Mouse (Mus musculus) heart, postnatal 4 days (tissue): ENCODE measurements around the gene Tcam1. TPM values are rescaled to one million over a fixed set of nuclear protein-coding genes. Genes with fewer than 3 reads are reported as not detected.

Experiments used
- DNase-seq: peaks from one replicate; pipeline ENCODE4 v3.0.0; 2021
- total RNA-seq, 2 experiments: library from RNA; stranded (reverse); gene quantifications; 2 replicates each; pipeline ENCODE4 v1.2.3; 2021

Gene Tcam1
- total RNA-seq, 2 experiments from 2014 or later, result not detected

DNA sequence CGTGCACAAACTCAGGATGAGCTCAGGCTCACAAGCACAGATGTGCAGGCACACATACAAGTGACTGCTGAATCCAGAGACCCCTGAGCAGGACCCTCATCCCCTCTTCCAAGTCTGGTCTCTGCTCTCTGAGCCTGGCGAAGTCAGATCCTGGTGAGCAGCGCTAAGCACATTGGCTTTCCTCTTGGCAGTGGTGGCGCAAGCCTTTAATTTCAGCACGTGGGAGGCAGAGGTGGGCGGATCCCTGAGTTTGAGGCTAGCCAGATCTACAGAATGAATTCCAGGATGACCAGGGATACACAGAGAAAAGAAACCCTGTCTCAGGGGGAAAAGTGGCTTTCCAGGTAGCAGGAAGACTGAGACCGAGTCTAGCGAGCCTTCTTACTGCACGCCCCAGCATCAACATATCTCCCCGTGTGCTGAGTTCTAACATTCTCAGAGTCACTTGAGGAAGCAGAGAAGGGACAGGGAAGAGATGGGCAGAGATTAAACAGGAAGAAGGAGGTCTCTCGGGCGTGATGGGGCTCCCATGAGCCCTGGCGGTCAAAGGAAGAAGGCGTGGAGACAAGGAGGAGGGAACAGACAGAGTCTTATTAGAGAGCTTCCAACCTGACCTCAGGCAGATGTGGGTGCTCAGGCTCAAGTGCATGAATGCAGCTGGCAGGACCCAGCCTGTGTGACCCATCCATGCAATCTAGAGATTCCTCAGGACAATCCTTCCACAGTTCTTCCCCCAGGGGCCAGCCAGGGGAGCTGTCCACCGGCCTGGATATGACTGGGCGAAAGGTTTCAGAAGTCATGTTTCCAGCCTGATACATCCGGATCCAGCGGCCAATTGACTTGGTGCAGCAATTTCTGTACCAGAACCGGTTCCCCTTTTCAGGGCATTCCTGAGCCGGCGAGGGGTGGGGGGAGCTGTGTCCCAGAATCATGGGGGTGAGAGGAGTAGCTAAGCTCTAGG is 42.2 kb downstream of the Tcam1 start:
- DNase-seq, result no peak

DNA sequence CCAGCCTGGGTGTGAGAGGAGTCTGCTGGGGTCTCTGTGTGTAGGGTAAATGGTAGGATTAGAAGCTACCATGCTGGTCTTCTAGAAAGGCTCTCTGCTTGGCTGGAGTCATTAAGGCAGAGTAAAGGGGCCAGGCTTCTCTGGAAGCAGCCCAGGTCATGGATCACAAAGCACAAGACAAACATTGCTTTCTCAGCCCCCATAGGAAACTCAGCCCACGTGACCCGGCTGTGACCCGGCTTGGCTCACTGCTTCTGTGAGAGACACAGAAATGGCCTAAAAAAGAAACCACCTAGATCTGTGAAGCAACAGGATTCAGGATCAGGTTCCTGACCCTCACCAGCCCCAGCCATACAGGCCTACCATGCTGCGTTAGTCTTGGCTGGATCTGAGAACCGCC is 48.4 kb downstream of the Tcam1 start:
- DNase-seq, result no peak

DNA sequence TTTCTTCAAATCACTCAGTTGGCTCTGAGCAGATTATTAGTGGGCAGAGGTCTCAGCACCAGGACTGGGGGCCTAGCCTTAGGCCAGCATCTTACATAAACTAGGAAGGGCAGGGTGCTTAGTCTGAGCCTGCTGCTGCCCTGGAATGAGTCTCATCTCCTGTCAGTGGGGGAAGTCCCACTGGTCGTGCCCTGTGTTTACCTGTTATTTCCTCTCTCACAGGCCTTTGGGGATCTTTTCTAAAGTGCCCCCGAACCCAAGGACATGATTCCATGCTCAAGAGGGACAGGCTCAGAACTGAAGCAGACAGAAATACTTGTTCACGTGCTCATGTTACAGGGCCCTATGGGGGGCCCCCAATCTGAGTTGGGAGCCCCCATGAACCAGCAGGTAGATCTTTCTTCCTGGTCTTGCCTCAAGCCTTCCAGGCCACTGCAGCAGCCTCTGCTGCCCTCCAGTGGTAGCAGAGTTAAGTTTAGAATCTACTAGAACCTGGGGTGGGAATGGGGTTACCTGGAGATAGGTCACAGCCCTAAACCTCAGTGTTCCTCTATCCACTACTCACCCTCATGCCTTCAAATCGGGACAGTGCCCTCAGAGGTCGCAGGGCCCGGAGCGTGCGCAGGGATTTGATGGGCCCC is 49.2 kb downstream of the Tcam1 start:
- DNase-seq, result peak; percentile 80

DNA sequence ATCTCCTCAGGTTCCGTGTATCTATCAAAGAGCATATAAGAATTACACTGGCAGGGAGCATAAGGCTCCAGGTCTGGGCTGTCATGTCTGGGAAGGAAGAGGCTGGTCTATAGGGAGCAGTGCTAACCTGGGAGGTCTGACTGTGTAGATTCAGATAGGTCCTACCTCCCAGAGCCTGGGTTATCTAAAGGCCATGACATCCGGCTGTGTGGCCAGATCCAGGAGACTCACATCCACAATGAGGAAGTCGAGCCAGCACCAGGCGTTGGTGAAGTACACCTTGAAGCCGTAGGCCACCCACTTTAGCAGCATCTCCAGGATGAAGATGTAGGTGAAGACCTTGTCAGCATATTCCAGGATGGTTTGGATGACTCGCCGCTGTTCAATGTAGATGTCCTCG is 50.0 kb downstream of the Tcam1 start:
- DNase-seq, result no peak

DNA sequence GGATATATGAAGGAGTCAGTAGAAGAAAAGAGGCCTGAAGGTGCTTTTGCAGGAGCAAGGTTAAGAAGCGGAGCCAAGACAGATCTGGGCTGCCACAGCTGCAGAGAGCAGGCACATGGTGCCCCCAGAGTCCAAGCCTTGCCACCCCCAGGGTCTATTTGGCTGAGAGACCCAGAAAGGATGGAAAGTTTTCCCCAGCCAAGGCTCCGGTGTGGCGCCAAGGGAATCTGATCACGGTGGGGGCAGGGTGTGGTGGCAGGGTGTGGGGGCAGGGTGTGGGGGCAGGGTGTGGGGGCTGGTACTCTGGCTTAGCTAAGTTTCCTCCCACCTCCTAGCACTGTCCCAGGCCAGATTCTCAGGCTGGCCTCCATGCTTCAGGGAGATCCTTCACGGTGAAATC is 52.0 kb downstream of the Tcam1 start:
- DNase-seq, result peak; percentile 25

DNA sequence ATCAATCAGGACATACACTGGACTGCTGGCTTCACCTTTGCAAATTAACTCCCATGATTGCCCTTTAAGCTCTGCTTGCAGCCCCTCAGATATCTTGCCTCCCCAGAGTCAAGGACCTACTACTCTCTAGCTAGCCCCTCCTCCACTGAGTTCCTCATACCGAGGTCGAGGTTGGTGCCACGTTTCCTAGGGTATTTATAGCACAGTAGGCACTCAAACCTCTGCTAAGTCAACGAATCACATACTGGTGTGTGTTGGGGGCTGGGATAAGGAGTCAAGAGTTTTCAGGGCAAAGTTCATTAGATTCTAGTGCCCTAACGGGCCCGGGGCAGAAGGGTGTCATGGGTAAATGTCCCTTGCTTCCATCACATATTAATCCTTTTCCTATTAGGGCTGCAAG is 52.7 kb downstream of the Tcam1 start:
- DNase-seq, result peak; percentile 30

DNA sequence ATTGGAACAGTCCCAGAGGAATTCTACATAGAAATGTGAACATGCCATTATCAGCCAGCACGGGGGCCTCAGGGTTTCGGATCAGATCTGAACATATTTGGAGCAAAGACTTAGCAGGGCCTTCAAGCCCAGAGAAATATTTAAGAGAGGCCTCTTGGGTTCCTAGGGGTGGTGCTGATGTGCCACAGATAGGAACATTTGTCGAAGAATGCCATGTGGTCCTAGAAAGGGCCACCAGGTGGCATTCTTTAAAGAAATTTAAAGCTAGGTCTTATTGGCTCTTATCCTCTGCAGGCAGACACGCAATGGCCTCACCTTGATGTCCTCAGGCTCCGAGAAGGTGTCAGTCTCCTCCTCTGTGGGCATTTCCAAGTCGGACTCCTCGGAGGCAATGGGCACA is 53.2 kb downstream of the Tcam1 start:
- DNase-seq, result peak; percentile 55

DNA sequence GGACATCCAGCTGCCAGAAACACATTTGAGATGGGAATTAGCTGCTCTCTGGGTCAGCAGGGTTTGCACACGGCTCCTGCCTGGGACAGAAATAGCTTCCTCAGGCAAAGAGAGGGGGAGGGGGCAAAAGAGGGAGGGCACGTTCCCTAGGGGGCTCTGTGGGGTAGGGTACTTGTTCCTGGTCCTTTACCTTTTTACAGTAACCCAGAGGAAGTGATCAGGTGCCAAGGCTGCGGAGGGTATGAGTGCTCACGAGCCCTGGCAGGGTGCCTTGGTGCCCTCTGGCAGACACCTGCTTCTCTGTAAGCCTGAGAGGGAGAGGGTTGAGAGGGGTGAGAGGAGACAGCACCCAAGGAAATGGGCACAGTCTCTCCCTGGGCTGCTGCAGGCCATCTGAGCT is 56.0 kb downstream of the Tcam1 start:
- peak; percentile 55 for DNase-seq

DNA sequence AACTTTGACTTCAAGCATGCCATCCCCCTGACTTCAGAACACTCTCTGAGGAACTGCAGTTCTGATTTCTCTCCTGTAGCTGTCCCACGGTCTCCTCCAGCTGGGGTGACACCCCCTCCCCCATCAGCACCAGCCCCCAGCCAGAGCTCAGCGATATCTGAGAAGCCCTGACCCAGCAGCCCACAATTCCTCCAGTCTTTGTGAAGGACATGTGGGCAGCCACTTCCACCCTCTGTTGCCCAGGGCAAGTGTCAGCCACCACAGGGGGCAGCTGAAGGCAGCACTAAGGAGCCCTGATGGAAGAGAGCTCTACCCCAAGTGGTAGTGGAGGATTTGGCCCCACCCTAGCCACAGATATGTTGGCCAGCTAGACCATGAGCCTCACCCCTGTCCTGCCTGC is 57.6 kb downstream of the Tcam1 start:
- no peak for DNase-seq

DNA sequence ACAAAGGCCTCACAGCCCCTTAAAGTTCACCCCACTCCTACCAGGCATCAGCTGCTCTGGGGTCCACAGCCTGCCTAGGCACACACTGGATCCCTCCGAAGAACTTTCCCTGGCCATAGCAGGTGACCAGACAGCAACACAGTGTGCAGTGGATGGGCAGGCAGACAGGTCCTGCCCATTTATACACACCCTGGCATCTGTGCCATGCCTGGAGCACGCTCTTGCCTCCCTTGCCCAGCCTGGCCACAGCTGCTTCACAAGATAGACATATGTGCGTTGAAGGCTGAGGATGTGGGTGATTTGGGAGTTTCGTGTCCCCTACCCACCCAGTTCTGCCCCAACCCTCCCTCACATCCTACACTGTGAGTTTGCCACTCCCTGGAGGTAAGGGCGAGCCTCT is 61.6 kb downstream of the Tcam1 start:
- DNase-seq, result no peak

Other genes with a start within 250 kb of the Tcam1 start
- gene Dcaf7, start 239.8 kb upstream of the Tcam1 start, total RNA-seq, result 10 to 100 TPM; 60.9 to 66.5 TPM
- gene Taco1, start 210.6 kb upstream of the Tcam1 start, total RNA-seq, result 10 to 100 TPM; 41.1 to 41.5 TPM
- 10 to 100 TPM; 55.6 to 55.8 TPM for gene Map3k3, start 192.1 kb upstream of the Tcam1 start, total RNA-seq
- gene Gm10840, start 115.8 kb upstream of the Tcam1 start, total RNA-seq, result not detected
- 10 to 100 TPM; 21.6 to 21.8 TPM for gene Limd2, start 115.8 kb upstream of the Tcam1 start, total RNA-seq
- gene Strada, start 74.5 kb upstream of the Tcam1 start, total RNA-seq, result 10 to 100 TPM; 12.5 to 13.4 TPM
- gene Ccdc47, start 60.3 kb upstream of the Tcam1 start, total RNA-seq, result 10 to 100 TPM; 75.3 to 77.2 TPM
- gene Ddx42, start 59.7 kb upstream of the Tcam1 start, total RNA-seq, result 10 to 100 TPM; 42.8 to 44.2 TPM
- 10 to 100 TPM; 28.4 to 29.8 TPM for gene Ftsj3, start 20.6 kb upstream of the Tcam1 start, total RNA-seq
- gene Psmc5, start 20.5 kb upstream of the Tcam1 start, total RNA-seq, result 100 to 1,000 TPM; 112 TPM
- gene Smarcd2, start 3.7 kb upstream of the Tcam1 start, total RNA-seq, result 10 to 100 TPM; 20.2 to 20.3 TPM
- gene Gh, start 25.2 kb downstream of the Tcam1 start, total RNA-seq, result not detected
- gene Cd79b, start 38.1 kb downstream of the Tcam1 start, total RNA-seq, result 1 to 10 TPM; 1.2 to 2.1 TPM
- gene Scn4a, start 76.6 kb downstream of the Tcam1 start, total RNA-seq, result 1 to 10 TPM; 2.5 to 3.5 TPM
- gene Prr29, start 88.8 kb downstream of the Tcam1 start, total RNA-seq, result under 1 TPM; 0.41 to 0.52 TPM
- gene Icam2, start 111.4 kb downstream of the Tcam1 start, total RNA-seq, result 10 to 100 TPM; 55.6 to 56.5 TPM
- gene Ern1, start 211.2 kb downstream of the Tcam1 start, total RNA-seq, result 1 to 10 TPM; 8.7 to 9.8 TPM